Mouse (Mus musculus): Measurements from ENCODE around the gene Kcns1. TPM values are rescaled to one million over a fixed set of nuclear protein-coding genes. Genes with fewer than 3 reads are reported as not detected.

The Kcns1 gene
- total RNA-seq, 4 experiments from 2014 or later = 0.54 to 1.8 (median 1.4) TPM

DNA sequence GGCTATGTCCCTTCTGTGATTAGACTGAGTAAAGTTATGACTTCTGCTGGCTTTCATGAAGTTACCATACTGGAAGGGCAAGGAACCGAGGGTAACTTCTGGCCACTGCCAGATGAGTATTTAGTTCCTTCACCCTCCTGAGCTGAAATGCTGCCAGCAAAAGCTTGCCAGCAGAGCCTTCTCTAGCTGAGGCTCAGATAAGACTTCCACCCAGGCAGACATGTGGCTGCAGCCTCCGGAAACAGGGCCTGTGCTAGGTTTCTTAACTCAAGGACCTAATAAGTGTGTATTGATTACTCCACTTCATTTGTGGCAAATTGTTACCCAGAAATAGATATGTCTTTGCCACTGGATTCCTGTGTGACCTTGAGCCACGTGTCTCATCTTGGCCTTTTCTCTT is 2.5 kb upstream of the Kcns1 start:
- peak; percentile 33 to 54 for DNase-seq (ENCODE audit: low spot score in 2 of 2)

DNA sequence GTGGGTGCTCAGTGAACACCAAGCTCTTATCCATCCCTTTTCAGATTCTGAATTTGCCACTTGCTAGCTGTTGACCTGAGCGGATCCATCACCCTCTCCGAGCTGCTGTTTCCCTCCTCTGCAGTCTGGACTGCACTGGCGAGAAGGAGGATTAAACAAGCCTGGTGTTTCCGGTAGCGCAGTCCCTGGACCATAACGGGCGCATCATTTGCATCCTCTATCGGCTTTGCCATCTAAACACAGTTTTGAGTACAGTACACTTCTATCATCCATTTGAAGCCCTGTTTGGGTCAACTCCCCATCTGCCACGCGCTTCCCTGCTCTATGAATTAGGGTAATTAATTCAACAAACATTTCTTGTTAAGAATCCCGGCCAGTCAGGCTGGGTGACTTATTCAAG is 587 bp downstream of the Kcns1 start:
- DNase-seq (ENCODE audit: low spot score in 2 of 2) = no peak

DNA sequence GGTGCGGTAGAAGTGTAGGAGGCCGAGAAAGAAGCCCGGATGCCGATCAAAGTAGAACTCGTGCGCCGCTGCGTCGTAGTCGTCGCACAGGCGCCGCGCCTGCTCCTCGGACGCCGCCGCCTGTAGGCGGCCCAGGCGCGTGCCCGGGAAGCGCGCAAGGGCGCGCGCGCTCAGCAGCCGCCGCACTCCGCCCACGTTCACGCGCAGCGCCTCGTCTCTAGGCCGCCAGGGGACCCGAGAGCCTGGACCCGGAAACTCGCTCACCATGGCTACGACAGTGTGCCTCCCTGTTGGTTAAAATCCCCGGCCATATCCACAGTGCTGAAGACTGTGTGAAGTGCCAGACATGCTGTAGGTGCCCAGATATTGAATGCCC is 2.4 kb downstream of the Kcns1 start:
- DNase-seq (ENCODE audit: low spot score in 2 of 2) = no peak

DNA sequence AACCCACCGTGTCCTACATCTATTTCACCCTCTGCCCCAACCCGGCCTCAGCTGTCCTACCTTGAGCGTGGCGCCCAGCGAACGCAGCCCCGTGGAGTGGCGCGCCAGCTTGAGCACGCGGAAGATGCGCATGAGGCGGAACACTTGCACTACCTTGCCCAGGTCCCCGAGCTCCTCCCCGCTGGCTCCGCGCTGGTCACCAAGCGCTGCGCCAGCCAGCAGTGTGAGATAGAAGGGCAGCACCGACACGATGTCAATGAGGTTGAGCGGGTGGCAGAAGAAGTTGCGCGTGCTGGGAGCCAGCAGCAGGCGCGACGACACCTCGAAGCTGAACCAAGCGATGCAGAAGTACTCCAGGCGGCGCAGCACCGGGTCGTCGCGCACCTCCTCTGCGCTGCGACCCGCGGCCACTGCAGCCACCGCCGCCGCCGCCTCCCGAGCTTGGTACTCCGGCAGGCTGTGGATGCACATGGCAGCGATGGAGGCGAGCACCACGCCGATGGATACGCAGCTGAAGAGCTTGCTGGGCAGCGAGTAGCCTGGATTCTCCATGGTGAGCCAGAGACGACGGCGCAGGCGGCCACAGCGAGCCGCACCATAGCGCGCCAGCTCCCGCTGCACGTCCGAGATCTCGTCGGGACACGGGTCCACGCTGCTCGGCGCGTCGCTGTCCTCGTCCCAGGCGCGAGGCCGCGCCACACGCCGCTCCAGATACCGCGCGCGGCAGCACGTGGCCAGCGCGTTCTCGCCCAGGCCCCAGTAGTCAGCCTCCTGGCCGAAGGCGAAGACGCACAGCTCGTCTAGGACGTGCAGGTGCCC is 3.0 kb downstream of the Kcns1 start:
- no peak for DNase-seq (ENCODE audit: low spot score in 2 of 2)

DNA sequence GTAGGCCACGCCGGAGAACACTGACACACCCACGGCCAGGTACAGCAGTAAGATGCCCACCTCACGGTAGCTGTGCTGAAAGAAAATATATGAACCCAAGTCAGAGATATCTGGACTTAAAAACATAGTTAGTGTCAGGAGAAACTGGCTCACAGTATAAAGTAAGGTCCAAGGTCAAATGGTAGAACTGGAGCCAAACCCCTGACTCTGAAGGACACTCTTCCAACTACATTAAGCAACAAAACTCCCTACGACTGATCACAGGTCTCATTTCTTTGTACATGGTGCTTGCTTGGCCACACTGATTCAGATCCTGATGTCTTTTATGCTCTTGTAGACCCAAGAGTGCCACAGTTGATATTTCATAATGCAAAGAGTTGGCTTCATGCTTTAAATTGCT is 6.0 kb downstream of the Kcns1 start:
- DNase-seq (ENCODE audit: low spot score in 2 of 2) = no peak

DNA sequence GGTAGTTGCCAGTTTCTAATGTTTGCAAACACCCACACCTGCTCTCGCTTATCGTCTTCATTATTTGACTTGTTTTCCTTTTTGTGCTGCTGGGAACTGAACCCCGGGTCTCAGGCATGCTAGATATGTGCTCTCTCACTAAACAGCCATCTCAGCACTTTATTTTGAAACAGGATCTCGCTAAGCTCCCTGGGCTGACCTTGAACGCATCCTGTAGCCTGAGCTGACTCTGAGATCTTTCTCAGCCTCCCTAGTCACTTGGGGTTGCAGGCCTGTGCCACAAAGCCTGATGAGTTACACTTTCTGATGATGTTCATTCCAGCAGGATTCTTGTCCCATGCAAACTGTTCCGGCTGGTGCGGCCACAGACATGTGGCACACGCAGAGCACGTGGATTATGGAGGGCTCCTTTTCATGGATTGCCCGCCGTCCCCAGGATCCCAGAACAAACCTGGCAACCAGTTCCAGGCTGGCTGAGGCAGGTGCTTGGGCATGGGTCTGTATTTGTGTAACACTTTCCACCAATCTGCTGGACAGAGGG is 9.3 kb downstream of the Kcns1 start:
- no peak for DNase-seq (ENCODE audit: low spot score in 2 of 2)

DNA sequence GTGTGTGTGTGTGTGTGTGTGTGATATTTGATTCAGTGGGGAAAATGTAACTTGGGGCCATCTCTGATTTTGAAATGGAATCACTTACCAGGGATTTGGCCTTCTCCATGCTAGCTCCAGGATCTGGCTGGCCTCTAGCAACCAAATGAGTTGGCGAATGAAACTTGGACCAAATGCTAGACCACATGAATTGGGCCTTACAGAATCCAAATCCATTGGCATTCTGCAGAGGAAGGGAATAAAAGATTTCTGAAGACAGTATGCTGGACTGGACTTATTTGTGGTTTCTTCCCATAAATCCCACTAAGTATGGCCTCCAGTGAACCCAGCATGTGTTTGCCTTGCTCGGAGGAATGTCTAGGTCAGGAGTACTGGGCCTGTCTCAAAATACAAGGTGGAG is 12.1 kb downstream of the Kcns1 start:
- peak; percentile 26 to 42 for DNase-seq (ENCODE audit: low spot score in 2 of 2)

DNA sequence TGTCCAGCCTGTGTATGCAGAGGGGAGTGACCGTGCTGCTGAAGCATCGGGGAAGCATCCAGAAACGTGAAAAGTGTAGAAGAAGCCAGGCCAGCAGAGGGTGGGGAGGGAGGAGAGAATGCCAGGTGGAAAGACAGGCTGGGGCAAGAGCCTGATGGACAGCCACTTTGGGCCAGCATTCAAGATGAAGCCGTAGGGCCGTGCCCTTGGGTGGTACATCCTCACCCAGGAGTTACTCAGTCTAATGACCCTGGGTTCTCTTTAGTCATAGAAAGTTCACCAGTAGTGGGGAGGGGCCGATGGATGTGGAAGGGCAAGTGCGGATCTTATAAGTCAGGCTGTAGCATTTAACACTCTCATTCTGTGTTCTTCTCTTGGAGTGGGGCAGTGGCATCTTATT is 14.8 kb downstream of the Kcns1 start:
- no peak for DNase-seq (ENCODE audit: low spot score in 2 of 2)

DNA sequence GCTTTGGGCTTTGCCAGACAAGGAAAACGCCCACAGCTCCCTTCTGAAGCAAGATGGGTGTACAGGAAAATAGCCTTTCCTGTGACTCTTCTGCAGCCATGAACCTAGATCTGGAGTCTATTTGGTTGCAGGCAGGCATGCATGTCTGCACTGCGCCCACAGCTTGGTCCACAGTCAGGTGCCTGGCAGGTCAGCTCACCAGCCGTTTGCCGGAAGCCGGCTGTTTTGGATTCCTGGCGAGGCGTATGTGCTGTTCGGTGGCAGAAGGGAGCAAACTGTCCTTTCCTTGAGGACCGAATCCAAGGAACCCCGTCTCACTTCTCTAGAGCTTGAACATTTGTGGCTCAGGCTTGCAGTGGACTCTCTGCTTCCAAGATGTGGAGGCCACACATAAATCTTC is 16.9 kb downstream of the Kcns1 start:
- no peak for DNase-seq (ENCODE audit: low spot score in 2 of 2)

DNA sequence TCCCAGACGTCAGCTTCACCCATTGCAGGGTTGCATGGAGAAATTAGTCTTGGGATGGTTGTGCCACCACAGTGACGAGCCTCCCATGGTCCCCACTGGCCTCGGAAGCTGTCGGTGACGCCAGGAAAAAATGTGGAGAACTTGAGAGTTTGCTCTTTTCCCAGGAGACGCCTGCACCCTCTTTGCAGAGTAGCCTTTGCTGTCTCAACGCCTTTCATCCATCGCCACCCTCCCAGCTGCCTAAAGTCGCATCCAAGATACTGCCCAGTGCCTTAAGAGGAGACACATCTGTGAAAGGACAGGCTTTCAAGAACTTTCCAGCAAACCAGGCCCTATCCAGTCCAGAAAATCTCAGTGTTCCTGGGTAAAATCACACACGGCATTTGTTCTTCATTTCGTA is 18.6 kb downstream of the Kcns1 start:
- no peak for DNase-seq (ENCODE audit: low spot score in 2 of 2)

DNA sequence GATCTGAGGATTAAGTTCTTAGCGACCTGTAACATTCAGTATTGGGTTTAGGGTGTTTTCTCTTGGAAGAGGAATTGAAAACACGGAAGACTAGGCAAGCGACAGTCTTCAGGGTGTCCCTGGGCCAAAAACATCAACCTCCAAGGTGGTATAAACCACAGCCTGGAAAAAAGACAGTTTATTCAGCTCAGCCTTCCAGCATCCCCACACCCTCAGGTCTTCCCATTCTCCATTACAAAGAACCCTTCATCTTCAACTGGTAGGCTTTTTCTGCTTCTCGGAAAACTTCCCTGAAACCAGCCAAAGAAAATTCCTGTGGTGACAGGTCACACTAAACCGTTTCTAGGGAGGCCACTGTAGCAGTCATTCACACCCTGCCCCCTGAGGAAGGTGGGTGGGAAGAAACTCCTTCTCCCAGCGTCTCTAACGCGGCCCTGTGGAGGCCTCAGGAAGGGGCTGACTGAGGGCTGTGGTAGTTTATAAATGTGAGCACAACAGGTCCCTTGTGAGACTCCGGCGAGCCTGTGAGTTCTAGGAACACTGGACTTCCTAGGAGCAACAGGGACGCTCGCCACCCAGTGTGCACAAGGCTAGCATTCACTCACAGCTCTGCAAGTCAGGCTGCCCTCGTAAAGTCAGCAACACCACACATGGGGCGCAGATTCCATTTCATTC is 20.7 kb downstream of the Kcns1 start:
- no peak for DNase-seq (ENCODE audit: low spot score in 2 of 2)

DNA sequence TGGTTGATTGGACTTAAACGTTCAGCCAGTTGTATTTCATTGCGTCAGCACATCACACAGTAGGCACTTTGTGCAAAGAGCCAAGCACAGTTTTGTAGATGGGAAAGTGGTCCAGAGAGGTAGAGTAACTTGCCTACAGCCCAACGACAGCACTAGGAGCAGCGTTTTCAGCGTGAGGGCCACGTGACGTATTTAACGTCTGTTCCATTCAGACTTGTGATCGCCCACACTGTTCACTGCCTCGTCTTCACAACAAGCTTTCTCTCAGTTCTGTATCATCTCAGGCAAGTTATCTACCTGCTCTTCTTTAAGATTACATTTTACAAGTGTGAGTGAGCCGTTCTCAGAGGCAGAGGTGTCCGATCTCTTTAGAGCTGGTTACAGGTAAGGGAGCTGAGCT is 24.4 kb downstream of the Kcns1 start:
- DNase-seq (ENCODE audit: low spot score in 2 of 2) = no peak

DNA sequence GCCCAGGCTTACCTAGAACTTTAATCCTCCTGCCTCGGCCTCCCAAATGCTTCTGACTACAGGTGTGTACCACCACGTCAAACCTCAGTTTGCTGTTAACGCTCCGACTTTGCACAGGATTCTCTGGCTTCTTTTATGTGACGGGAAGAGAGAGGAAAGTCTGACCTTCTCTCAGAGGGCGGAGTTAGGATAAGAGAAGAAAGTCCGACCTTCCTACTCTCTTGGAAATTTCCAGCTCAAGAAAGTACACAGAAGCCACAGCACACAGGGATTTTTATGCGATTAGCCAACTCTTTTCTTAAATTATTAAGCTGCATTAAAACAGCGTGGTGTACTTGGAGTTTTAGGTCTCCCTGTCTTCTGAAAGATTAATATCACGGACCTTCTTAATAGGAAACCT is 26.4 kb downstream of the Kcns1 start:
- no peak for DNase-seq (ENCODE audit: low spot score in 2 of 2)

DNA sequence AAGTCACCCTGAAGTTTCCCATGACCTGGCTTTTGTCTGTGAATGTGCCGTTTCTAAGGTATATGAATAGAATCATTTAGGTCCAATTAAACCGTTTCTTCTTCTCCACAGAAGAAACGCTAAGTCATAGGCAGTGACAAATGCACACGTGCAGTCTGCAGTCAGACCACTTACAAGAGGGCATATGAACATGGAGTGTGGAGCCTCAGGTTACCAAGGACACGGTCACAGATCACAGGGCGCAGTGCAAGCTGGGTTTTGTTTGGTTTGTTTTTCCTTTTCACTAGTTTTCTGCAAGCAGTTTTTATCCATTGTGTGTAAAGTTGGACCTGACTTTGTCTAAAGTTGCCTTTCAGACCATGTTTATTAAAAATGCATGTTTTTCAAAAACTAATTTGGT is 26.9 kb downstream of the Kcns1 start:
- DNase-seq (ENCODE audit: low spot score in 2 of 2) = no peak

DNA sequence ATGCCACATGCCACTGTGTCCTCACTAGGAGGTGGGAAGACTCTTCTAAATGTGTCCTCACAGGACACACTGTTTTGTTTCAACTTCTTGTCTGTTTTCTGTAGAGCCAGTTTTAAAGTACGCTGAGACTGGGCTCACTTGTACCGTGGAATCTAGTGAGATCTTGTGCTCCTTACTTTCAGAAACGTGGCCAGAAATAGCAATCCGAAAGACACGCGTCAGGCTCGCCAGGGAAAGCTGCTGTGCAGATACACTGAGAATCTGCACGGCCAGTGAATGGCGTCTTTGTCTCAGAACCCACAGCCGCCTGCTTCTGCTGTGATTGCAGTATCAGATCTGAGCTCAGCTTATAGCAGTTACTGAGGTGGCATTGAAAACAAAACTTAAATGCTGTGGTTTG is 28.9 kb downstream of the Kcns1 start:
- no peak for DNase-seq (ENCODE audit: low spot score in 2 of 2)

DNA sequence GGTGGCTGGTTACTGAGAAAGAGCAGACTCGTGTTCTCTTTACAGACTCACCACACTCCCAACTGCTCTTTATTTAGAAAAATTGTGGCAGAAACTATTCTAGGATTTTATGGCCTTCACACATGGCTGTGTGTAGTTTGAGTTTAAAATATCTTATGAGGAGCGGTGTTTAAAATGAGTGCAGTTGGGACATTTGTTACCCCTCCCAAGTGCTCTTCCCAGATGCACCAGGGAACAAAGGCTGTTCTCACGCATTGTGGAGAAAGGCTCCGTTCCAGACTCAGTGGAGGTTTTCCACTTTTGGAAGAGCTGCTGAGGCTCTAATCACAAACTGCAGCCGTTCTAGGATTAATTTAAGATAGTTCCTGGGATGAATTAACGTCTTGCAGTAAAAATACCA is 33.2 kb downstream of the Kcns1 start:
- no peak for DNase-seq (ENCODE audit: low spot score in 2 of 2)

DNA sequence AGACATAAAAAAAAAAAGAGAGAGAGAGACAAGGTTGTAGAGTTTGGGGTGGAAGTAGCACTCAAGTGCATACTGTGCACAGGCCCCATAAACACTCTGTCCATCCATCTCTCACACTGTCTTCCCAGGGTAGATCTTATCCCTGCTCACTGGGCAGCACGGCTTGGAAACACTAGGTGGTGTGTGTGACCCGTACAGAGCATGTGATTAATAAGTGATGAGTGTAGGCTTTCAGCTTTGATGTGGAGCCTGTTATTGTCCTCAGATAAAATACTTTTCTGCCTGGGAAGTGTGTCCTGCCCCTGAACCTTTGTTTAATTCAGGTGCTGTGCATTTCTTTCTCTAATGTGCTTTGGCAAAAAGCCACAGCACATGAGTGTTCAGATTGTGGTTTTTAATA is 34.5 kb downstream of the Kcns1 start:
- DNase-seq (ENCODE audit: low spot score in 2 of 2) = no peak

DNA sequence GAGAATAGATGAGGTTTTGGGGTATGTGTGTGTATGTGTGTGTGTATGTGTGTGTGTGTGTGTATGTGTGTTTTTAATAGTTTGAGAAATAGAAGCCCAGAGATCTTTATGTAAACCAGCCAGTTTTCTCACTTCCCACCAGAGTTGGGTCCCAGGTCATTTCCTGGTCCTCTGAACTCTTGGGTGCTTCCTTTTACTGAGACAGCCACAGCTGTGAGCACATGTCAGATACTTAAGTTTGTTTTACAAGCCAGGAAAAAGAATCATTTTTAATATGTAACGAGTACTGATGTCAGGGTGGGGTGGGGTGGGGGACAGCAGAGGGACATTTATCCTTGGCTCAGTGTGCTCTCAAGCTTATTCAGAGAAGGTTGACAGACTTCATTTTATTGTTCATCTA is 35.5 kb downstream of the Kcns1 start:
- no peak for DNase-seq (ENCODE audit: low spot score in 2 of 2)

DNA sequence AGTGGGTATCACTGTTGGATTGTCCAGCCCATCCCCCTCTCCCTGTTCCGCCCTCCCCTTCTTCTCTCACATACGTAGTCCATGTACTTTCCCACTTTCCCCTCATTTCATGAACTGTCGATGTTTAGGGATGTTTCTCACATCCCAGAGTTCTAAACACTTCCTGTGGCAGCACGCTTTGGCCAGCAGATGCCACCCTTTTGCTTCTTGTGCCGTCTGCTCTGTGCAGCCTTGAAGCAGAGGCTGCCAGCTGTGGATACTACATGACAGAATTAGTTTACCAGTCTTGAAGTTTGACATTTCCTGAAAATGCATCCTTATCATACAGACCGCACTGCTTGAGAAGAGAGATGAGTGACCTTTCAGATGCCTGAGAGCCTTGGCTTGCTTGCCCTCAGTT is 36.4 kb downstream of the Kcns1 start:
- DNase-seq (ENCODE audit: low spot score in 2 of 2) = no peak

DNA sequence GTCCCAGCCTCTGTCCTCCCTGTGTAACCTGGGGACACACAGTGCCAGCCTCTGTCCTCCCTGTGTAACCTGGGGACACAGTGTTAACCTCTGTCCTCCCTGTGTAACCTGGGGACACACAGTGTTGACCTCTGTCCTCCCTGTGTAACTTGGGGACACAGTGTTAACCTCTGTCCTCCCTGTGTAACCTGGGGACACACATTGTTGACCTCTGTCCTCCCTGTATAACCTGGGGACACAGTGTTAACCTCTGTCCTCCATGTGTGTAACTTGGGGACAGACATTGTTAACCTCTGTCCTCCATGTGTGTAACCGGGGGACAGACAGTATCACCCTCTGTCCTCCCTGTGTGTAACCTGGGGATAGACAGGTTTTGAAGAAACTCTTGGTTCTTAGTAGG is 39.3 kb downstream of the Kcns1 start:
- no peak for DNase-seq (ENCODE audit: low spot score in 2 of 2)

DNA sequence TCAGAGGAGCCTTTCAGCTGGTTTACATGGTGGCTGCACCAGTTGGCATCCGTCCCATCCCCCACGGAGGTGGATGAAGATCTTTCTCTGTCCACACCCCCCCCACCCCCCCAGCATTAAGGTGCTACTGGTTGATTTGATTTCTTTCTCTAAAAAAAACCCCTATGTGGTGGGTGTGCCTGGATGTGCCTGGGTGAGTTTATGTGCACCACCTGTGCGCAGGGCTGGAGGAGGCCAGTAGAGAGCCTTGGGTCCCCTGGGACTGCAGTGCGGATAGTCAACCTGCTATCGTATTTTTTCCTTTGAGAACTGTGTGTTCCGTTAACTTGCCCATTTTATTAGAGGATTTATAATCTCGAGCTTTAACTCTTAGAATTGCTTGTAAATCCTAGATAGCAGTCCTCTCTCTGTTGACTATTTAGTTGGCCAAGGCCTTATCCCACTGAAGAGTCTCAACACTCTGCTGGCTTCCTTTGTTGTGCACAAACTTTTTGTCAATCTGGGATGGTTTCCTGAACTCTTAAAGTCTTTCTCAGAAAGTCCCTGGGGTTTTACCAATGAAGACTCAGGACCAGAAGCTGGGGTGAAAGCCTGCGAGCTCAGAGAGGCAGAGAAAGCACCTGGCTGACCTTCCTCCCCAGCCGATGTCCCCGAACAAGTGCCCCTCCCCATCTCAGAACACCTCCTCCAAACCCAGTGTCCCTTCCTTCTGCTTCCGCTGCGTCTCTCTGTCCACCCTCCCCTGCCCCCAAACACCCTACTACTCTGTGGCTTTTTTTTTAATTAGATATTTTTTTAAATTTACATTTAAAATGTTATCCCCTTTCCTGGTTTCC is 42.1 kb downstream of the Kcns1 start:
- DNase-seq (ENCODE audit: low spot score in 2 of 2) = no peak

DNA sequence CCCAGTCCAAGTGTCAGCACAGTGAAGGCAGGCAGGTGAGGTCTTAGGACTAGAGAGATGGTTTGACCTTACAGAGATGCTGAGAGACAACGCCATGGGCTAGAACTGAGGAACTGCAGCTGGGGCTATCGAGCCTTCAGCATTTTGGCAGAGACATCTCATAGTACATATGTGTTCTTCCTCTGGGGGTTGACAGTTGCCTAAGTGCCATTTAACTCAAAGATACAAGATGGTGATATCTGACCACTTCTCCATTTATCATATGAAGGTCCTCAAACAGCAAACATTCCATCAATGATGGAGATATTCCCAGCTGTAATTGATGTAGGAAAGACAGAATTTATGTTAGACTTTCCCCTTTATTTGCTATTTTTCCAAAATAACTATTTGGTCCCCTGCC is 43.6 kb downstream of the Kcns1 start:
- no peak for DNase-seq (ENCODE audit: low spot score in 2 of 2)

Measured in gastrocnemius, adult 8-10 months (tissue).